Mouse (Mus musculus) NIH3T3 (cell line): ENCODE measurements around the gene Tmem209.

Experiments
- DNase-seq: peaks from one replicate; pipeline ENCODE4 v3.0.0-alpha.2; 2012; ENCODE audit warnings: low read depth

Gene Tmem209

GRCm38 (mm10) chr6:30509265-30510239 is at the start of gene Tmem209, which contains the start of gene Ssmem1:
Tmem209 (minus strand) TSS chr6:30509783.
Ssmem1 (plus strand) TSS chr6:30509849.
- peak; percentile 100 for DNase-seq

- peak; percentile 95 for DNase-seq
Observed at GRCm38 (mm10) chr6:30556080-30556479, 46.5 kb upstream of the Tmem209 start.

GRCm38 (mm10) chr6:30554621-30555170 is 45.1 kb upstream of the Tmem209 start:
- DNase-seq = peak; percentile 22

GRCm38 (mm10) chr6:30554092-30554491 is 44.5 kb upstream of the Tmem209 start:
- DNase-seq = peak; percentile 28

GRCm38 (mm10) chr6:30553381-30554010 is 43.9 kb upstream of the Tmem209 start:
- peak; percentile 62 for DNase-seq

GRCm38 (mm10) chr6:30552628-30553027 is 43.0 kb upstream of the Tmem209 start:
- no peak for DNase-seq

GRCm38 (mm10) chr6:30551644-30552580 is 42.3 kb upstream of the Tmem209 start:
- DNase-seq = no peak

- DNase-seq = no peak
Observed at GRCm38 (mm10) chr6:30551193-30551515, 41.6 kb upstream of the Tmem209 start.

GRCm38 (mm10) chr6:30550496-30551192 is 41.1 kb upstream of the Tmem209 start:
- DNase-seq = peak; percentile 71

GRCm38 (mm10) chr6:30549231-30549761 is 39.7 kb upstream of the Tmem209 start:
- DNase-seq = peak; percentile 56

- peak; percentile 62 for DNase-seq
Observed at GRCm38 (mm10) chr6:30547656-30548306, 38.2 kb upstream of the Tmem209 start.

GRCm38 (mm10) chr6:30547274-30547645 is 37.7 kb upstream of the Tmem209 start:
- DNase-seq = no peak

GRCm38 (mm10) chr6:30546571-30547273 is 37.1 kb upstream of the Tmem209 start:
- no peak for DNase-seq

GRCm38 (mm10) chr6:30545689-30546088 is 36.1 kb upstream of the Tmem209 start:
- no peak for DNase-seq

- no peak for DNase-seq
Observed at GRCm38 (mm10) chr6:30543851-30544250, 34.3 kb upstream of the Tmem209 start.

- DNase-seq = no peak
Observed at GRCm38 (mm10) chr6:30543077-30543476, 33.5 kb upstream of the Tmem209 start.

GRCm38 (mm10) chr6:30542277-30542676 is 32.7 kb upstream of the Tmem209 start:
- DNase-seq = no peak

GRCm38 (mm10) chr6:30541009-30541799 is 31.6 kb upstream of the Tmem209 start, which contains the start of gene Cpa2:
Cpa2 (plus strand) TSS chr6:30541582.
- no peak for DNase-seq

- DNase-seq = no peak
Observed at GRCm38 (mm10) chr6:30538800-30539199, 29.2 kb upstream of the Tmem209 start.
